Mouse (Mus musculus) forebrain, embryonic 16.5 days (tissue): Measurements from ENCODE around the gene Phox2a. TPM values are rescaled to one million over a fixed set of nuclear protein-coding genes. Genes with fewer than 3 reads are reported as not detected.

ENCODE experiments used
- ATAC-seq: fragments of 200-750 bp; cut with Nextera tagmentation; 2 replicates; pipeline ENCODE4 v1.8.0; 2017; ENCODE audit warnings: mild to moderate bottlenecking, moderate library complexity
- H3K27ac ChIP-seq: fragments of 300-500 bp; sonication (generic); 2 replicates; pipeline ENCODE4 v1.5.1; 2014; ENCODE audit warnings: low read length, control low read depth
- H3K27me3 ChIP-seq: fragments of 300-500 bp; sonication (generic); replicated peaks from 2 replicates; pipeline ENCODE4 v1.6.1; 2014; ENCODE audit warnings: low read length; ENCODE audit not compliant: control insufficient read depth, insufficient read depth
- H3K36me3 ChIP-seq: fragments of 300-500 bp; sonication (generic); 2 replicates; pipeline ENCODE4 v1.6.1; 2014; ENCODE audit not compliant: control insufficient read depth, insufficient read depth
- H3K4me1 ChIP-seq: fragments of 300-500 bp; sonication (generic); replicated peaks from 2 replicates; pipeline ENCODE4 v1.6.1; 2014; ENCODE audit warnings: low read length; ENCODE audit not compliant: control insufficient read depth, insufficient read depth
- H3K4me2 ChIP-seq: fragments of 300-500 bp; sonication (generic); 2 replicates; pipeline ENCODE4 v1.6.1; 2014; ENCODE audit warnings: mild to moderate bottlenecking, low read length, control low read depth
- H3K4me3 ChIP-seq: fragments of 300-500 bp; sonication (generic); replicated peaks from 2 replicates; pipeline ENCODE4 v1.5.1; 2014; ENCODE audit warnings: mild to moderate bottlenecking, low read length, control low read depth
- H3K9ac ChIP-seq: fragments of 300-500 bp; sonication (generic); replicated peaks from 2 replicates; pipeline ENCODE4 v1.6.1; 2014; ENCODE audit warnings: low read depth, low read length, control low read depth
- H3K9me3 ChIP-seq: fragments of 300-500 bp; sonication (generic); 2 replicates; pipeline ENCODE4 v1.6.1; 2016; ENCODE audit warnings: low read length; ENCODE audit not compliant: control insufficient read depth
- WGBS: fragments of 180-500 bp; shearing (Covaris S2); extraction: QIAGEN DNeasy Blood & Tissue Kit; methylation state at CpG from one replicate; pipeline ENCODE4 v1.1.7; 2014; 5-methylcytosine and 5-hydroxymethylcytosine counted together
- polyA plus RNA-seq: library from polyadenylated mRNA; unstranded; fragments of >200 nt; fragmentation: Nextera tagmentation; extraction: Ambion mirVana; gene quantifications from 2 replicates; pipeline ENCODE4 v1.2.1, GENCODE M21; 2015

Gene Phox2a
- polyA plus RNA-seq, 1 experiment from 2014 or later, result not detected

GRCm38 (mm10) chr7:101871296-101871695 lies 53.2 kb downstream of the Phox2a start:
- H3K4me3 ChIP-seq, result no peak overlapping the region
- no peak overlapping the region for H3K9ac ChIP-seq
- H3K27ac ChIP-seq, result no peak overlapping the region
- 88% methylated on average over 3 of the region's 3 CpGs for WGBS
- H3K9me3 ChIP-seq, result no peaks in the 10 kb centered on the region
- no peaks in the 10 kb centered on the region for H3K27me3 ChIP-seq
- ATAC-seq, result no peak
- no peak overlapping the region for H3K4me2 ChIP-seq
- no peaks in the 10 kb centered on the region for H3K36me3 ChIP-seq
- H3K4me1 ChIP-seq, result no peaks in the 10 kb centered on the region

Other genes with a start within 250 kb of the Phox2a start
- not detected in 2 replicates for gene Art2b, start 232.7 kb upstream of the Phox2a start, polyA plus RNA-seq
- gene Clpb, start 154.7 kb upstream of the Phox2a start, polyA plus RNA-seq, result 42.0 and 51.9 TPM in 2 replicates
- gene Inppl1, start 19.9 kb downstream of the Phox2a start, polyA plus RNA-seq, result 20.0 and 20.5 TPM in 2 replicates
- 0.65 and 0.94 TPM in 2 replicates for gene Folr2, start 38.9 kb downstream of the Phox2a start, polyA plus RNA-seq
- 68.6 and 72.3 TPM in 2 replicates for gene Anapc15, start 45.4 kb downstream of the Phox2a start, polyA plus RNA-seq
- gene Folr1, start 52.5 kb downstream of the Phox2a start, polyA plus RNA-seq, result 17.1 and 19.2 TPM in 2 replicates
- 149 and 166 TPM in 2 replicates for gene Lamtor1, start 87.6 kb downstream of the Phox2a start, polyA plus RNA-seq
- 0.54 and 0.72 TPM in 2 replicates for gene Tomt, start 88.0 kb downstream of the Phox2a start, polyA plus RNA-seq
- gene Lrrc51, start 115.6 kb downstream of the Phox2a start, polyA plus RNA-seq, result 9.4 and 9.6 TPM in 2 replicates
- gene Numa1, start 115.8 kb downstream of the Phox2a start, polyA plus RNA-seq, result 64.8 and 68.6 TPM in 2 replicates
- gene Il18bp, start 200.4 kb downstream of the Phox2a start, polyA plus RNA-seq, result 3.5 and 5.0 TPM in 2 replicates
- 36.3 TPM in 2 replicates for gene Rnf121, start 247.2 kb downstream of the Phox2a start, polyA plus RNA-seq
- 34.8 and 41.2 TPM in 2 replicates for gene Xndc1, start 247.2 kb downstream of the Phox2a start, polyA plus RNA-seq
- 1.3 and 1.7 TPM in 2 replicates for gene Xntrpc, start 247.4 kb downstream of the Phox2a start, polyA plus RNA-seq